Mouse (Mus musculus) megakaryocyte-erythroid progenitor cell, adult 5 weeks (primary cell): ENCODE measurements around the gene Sec24c. TPM values are rescaled to one million over a fixed set of nuclear protein-coding genes. Genes with fewer than 3 reads are reported as not detected.

Source experiments
- polyA plus RNA-seq: library from polyadenylated mRNA; stranded (reverse); fragments of >175 nt; gene quantifications from 2 replicates; pipeline ENCODE4 v1.2.3, GENCODE M21; 2012

Sec24c gene
- 199 and 207 TPM in 2 replicates for polyA plus RNA-seq

DNA sequence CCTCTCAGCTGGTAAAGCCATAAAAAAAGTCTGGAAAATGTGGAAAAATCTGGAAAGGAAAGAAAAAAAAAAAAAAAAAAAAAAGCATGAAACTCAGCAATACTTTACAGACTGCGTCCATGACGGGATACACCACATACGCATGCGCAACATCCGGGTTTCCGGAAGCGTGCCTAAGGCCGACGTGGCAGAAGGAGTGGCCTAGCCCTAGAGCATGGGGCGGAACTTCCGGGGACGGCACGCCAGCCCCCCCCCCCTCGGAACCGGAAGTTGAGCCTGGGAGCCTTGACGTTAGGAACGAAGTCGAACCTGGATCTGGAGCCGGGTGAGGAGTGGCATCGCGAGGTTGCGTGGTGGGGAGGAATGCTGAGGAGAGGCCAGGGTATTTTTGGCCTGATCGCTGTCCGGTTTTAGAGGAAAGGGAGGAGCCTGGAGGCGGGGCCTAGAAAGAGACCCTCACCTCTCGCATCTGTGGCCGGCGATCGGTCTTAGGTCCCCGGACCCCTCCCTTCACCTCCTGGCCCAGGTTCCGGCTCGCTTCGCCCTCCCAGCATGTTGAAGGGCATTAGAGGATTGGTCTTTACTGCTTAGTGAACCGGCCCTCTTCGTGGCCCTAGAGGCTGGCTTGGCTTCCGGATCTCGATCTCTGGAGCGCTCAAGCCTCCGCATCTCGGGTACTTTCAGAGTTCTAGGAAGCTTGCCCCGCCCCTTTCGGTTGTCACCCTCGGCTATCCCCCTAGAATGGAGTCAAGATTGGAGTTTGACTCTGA is at the start of gene Sec24c:
Sec24c (plus strand) TSS at position 245 of the 770 bp plus-strand sequence.

DNA sequence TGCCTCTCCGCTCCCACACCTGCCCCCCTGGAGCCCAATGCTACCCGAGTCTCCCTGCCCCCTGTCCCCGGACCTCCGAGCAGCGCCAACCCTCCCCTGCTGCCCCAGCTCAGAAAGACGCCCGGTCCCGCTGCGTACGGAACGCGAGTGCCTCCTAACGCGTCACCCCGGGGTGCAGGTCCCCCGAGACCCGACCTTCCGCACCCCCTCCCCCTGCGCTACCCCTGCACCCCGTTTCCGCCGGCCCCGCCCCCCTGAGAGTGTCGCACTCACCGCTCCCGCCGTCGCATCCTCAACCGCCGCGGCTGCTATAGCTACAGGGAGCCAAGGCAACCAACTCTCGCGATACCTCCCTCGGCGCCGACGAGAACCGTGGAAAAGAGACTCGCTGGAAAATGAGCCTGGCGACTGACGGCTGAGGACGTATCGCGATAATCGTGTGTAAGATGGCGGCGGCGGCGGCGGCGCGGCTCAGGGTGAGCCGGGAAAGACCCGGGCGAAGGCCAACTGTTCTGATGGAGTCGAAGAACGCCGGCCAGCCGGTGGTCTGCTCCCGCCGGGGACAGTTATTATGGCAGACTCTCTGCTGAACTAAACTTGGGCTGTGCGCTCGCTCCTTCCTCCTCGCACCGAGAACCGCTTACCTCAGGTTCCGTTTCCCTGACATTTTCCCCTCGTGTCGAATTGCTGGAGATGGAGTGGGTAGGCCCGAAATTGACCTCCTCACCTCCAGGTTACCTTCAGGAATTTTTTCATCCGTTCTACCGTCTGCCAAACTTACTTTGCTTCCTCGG is 33.3 kb upstream of the Sec24c start, which contains the start of gene Usp54:
Usp54 (minus strand) TSS at position 420 of the 794 bp plus-strand sequence.

DNA sequence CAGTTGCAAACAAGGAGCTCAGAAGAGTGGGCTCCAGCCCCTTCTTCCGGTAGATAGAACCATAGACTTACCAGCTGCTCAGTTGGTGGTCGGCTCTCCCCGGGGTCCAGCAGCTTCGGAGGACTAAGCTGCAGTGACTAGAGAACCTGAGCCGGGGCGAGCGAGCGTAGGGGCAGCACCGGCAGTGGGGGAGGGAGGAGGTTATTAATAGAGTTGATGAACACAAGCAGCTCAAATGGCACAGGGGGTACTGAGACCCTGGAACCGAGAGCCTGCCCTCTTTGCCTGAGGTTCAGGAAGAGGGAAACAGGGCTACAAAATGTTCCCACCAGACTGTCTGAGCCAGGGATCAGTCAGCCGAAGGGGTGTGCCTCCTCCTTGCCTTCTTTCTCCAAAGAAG is 17.7 kb upstream of the Sec24c start, which contains the start of gene Myoz1:
Myoz1 (minus strand) TSS at position 180 of the 400 bp plus-strand sequence.

DNA sequence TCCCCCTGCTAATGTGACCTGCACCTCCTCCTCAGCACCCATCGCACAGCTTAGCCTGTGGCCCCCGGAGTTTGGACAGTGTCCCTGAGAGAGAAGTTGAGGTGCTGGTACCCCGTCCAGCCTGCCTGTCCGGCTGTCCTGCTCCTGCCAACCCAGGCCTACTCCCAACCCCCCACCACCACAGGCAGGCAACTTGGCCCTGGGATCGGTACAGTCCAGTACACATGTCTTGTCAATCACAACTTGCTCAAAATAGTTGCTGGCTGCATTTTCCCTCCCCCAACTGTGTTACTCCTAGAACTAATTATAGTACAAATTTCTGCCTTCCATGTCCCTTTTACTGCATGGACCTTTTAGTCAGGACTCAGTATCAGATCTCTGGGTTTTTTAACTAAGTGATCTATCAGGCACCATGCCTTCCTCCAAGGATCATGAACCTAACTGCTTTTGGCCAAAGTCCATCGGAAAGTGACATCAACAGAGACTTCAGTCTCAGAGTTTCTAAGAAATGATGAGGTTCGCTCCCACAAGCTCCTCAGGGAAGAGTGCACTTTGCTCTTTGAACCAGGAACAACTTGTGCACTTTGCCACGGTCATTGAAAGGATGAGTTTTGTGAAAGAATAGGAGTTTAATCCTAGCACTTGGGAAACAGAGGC is 5.8 kb upstream of the Sec24c start, which contains the start of gene Synpo2l:
Synpo2l (minus strand) TSS at position 201 of the 657 bp plus-strand sequence.

DNA sequence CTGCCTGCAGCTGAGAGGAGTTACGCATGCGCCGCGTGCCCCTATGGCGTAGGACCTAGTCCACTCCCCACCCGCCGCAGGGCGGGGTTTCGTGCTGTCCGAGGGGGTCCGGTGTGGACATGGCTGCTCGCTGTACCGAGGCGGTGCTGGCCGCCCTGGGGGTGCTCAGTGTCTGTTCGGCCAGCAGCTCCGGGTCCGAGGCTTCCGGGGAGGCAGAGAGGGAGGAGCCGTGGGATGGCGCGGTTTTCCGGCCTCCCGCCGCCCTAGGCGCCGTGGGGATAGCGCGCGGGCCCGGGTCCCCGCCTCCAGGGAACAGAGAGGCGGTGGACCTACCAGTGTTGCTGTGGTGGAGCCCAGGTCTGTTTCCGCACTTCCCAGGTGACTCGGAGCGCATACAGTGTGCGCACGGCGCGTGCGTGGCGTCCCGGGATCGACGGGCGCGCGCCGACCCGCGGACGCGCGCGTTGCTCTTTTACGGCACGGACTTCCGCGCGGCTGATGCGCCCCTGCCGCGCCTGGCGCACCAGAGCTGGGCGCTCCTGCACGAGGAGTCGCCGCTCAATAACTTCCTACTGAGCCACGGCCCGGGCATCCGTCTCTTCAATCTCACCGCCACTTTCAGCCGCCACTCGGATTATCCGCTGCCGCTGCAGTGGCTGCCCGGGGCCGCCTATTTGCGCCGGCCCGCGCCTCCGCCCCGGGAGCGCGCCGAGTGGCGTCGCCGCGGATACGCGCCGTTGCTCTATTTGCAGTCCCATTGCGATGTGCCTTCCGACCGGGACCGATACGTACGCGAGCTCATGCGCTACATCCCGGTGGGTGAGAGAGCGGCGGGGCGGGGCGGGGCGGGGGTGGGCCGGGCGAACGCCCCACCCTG is 21.0 kb downstream of the Sec24c start, which contains the start of gene Fut11:
Fut11 (plus strand) TSS at position 85 of the 877 bp plus-strand sequence.

DNA sequence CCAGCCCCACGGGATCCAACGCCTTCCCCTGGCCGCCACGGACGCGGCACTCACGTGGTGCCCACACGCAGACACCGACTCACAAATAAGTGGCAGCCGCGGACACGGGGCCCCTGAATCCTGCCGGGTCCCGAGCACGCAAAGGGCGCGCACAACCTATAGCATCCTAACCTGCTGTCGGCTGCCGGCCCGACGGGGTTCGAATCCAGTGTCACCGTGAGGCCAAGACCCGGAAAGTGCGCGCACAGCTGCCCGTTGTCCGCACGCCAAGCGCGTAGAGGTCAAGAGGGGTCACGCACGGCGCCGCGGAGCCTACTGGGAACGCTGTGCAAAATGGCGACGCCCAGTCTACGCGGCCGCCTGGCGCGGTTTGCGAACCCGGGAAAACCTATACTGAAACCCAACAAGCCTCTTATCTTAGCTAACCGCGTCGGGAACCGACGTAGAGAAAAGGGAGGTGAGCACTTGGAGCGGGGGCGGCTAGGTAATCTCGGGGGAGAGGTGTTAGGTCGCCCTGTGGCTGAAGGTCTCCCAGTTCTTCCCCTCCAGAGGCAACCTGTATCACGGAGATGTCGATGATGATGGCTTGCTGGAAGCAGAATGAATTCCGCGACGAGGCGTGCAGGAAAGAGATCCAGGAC is 28.8 kb downstream of the Sec24c start, which contains the start of gene Chchd1:
Chchd1 (plus strand) TSS at position 266 of the 641 bp plus-strand sequence.

DNA sequence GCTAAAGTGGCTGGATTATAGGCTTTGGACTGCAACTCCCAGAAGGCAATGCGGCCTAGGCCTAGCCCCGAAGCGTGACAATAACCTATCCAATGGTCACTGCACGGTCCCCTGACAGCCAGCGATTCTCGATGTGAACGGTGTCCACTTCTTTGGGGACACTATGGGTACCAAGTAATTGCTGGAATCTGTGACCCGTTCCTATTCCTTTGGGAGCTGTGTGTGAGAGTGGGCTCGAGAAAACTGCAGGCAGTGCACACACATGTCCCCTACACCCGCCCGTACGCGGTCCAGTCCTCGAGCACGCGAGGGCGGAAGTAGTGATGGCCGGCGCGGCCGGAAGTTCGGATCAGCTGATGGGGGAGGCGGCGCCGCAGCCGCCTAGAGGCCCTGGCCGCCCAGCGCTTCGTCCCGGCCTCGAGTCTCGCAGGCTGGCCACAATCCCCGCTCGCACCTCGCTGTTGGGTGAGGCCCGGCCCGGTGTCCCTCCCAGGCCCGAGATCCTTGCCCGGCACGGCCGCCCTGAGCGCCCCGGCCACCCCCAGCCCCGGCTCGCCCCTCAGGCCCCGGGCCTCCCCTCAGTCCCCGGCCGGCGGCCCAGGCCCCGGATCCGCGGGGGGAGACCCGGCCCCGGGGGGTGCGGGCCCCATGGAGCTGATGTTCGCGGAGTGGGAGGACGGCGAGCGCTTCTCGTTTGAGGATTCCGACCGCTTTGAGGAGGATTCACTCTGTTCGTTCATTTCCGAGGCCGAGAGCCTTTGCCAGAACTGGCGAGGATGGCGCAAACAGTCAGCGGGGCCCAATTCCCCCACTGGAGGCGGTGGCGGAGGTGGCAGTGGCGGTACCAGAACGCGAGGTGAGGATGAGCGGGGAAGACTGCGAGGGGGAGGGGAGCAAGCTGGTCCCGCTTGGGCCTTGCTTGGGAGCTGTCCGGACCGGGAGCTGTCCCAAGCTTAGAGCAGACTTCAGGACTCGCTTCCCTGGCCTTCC is 33.4 kb downstream of the Sec24c start, which contains the start of gene Zswim8:
Zswim8 (plus strand) TSS at position 352 of the 990 bp plus-strand sequence.

DNA sequence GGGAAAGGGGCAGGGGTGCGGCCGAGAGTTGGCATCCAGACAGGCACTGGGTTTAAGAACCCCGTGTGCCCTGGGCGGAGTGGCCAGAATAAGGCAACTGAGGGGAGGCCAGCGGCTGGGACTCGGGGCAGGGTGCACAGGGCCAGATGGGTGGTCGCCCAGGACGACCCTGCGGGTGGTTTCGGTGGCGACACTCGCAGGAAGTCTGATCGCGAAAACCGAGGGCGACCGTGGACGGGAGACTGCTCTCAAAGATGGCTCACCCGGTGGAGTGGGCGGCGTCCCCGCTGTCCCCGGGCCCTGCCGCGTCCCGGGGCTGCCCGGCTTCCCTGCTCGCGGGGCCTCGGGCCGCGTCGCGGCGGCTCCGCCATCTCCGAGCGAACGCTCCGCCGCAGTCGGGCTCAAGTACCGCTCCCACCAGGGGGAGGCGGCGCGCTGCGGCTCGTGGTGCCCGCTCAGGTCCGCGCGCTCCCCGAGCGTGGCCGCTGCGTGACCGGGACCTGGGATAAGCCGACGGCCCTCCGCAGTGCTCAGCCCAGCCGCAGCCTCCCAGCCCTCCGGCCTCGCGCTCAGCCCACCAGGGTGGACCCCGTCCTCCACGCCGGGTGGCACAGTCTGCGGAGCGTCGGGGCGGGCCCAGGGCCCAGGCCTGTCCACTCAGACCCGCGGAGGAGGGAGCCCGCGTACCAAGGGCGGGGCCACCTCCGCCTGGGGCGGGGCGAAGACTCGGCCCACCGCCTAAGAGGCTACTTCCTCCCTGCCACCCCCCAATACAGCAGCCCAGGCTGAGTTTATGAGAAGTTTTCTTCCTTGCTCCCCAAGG is 60.1 kb downstream of the Sec24c start, which contains the start of gene Ndst2:
Ndst2 (minus strand) TSS at position 611 of the 823 bp plus-strand sequence.

Other genes with a start within 250 kb of the Sec24c start
- gene Cfap70, start 222.1 kb upstream of the Sec24c start, polyA plus RNA-seq = not detected in 2 replicates
- gene Anxa7, start 194.2 kb upstream of the Sec24c start, polyA plus RNA-seq = 28.3 and 32.6 TPM in 2 replicates
- gene Mss51, start 177.4 kb upstream of the Sec24c start, polyA plus RNA-seq = 0.05 and 0.18 TPM in 2 replicates
- gene Ppp3cb, start 127.7 kb upstream of the Sec24c start, polyA plus RNA-seq = 5.2 and 5.5 TPM in 2 replicates
- gene Usp54, start 33.2 kb upstream of the Sec24c start, polyA plus RNA-seq = 2.2 and 2.7 TPM in 2 replicates
- gene Myoz1, start 17.8 kb upstream of the Sec24c start, polyA plus RNA-seq = 0.12 TPM in 1 of 2 replicates, not detected in the other
- 0.44 and 0.68 TPM in 2 replicates for gene Synpo2l, start 6.0 kb upstream of the Sec24c start, polyA plus RNA-seq
- gene Fut11, start 20.7 kb downstream of the Sec24c start, polyA plus RNA-seq = 9.1 and 10.2 TPM in 2 replicates
- gene Chchd1, start 28.7 kb downstream of the Sec24c start, polyA plus RNA-seq = 6.2 and 10.2 TPM in 2 replicates
- 84.3 and 87.9 TPM in 2 replicates for gene Zswim8, start 33.2 kb downstream of the Sec24c start, polyA plus RNA-seq
- gene Ndst2, start 60.3 kb downstream of the Sec24c start, polyA plus RNA-seq = 14.8 and 19.4 TPM in 2 replicates
- gene Camk2g, start 119.8 kb downstream of the Sec24c start, polyA plus RNA-seq = 29.5 and 50.9 TPM in 2 replicates
- 0.37 and 0.69 TPM in 2 replicates for gene Plau, start 162.4 kb downstream of the Sec24c start, polyA plus RNA-seq